Mouse (Mus musculus) liver, embryonic 13.5 days (tissue): ENCODE measurements around the gene Ube2j1. TPM values are rescaled to one million over a fixed set of nuclear protein-coding genes. Genes with fewer than 3 reads are reported as not detected.

Source experiments
- ATAC-seq: fragments of 200-750 bp; cut with Nextera tagmentation; 2 replicates; pipeline ENCODE4 v1.8.0; 2017; ENCODE audit warnings: low read depth, mild to moderate bottlenecking, moderate number of reproducible peaks, moderate library complexity
- DNase-seq: peaks from one replicate; pipeline ENCODE4 v3.0.0; 2022
- H3K27ac ChIP-seq: fragments of 300-500 bp; sonication (generic); 2 replicates; pipeline ENCODE4 v1.5.1; 2015; ENCODE audit warnings: moderate library complexity, mild to moderate bottlenecking, inconsistent platforms
- H3K27me3 ChIP-seq: fragments of 300-500 bp; sonication (generic); 2 replicates; pipeline ENCODE4 v1.6.1; 2015; ENCODE audit warnings: mild to moderate bottlenecking, inconsistent platforms
- H3K36me3 ChIP-seq: fragments of 300-500 bp; sonication (generic); 2 replicates; pipeline ENCODE4 v1.6.1; 2015; ENCODE audit warnings: mild to moderate bottlenecking, inconsistent platforms
- H3K4me1 ChIP-seq: fragments of 300-500 bp; sonication (generic); replicated peaks from 2 replicates; pipeline ENCODE4 v1.6.1; 2015; ENCODE audit warnings: inconsistent platforms
- H3K4me2 ChIP-seq: fragments of 300-500 bp; sonication (generic); 2 replicates; pipeline ENCODE4 v1.6.1; 2015; ENCODE audit warnings: inconsistent platforms, mild to moderate bottlenecking, moderate library complexity
- H3K4me3 ChIP-seq: fragments of 300-500 bp; sonication (generic); replicated peaks from 2 replicates; pipeline ENCODE4 v1.5.1; 2015; ENCODE audit warnings: mild to moderate bottlenecking, inconsistent platforms
- H3K9ac ChIP-seq: fragments of 300-500 bp; sonication (generic); 2 replicates; pipeline ENCODE4 v1.6.1; 2015; ENCODE audit warnings: mild to moderate bottlenecking, inconsistent platforms
- H3K9me3 ChIP-seq: fragments of 300-500 bp; sonication (generic); replicated peaks from 2 replicates; pipeline ENCODE4 v1.6.1; 2016; ENCODE audit warnings: inconsistent platforms
- WGBS: fragments of 180-500 bp; shearing (Covaris S2); methylation state at CpG from one replicate; pipeline ENCODE4 v1.1.7; 2015; ENCODE audit not compliant: insufficient replicate concordance; 5-methylcytosine and 5-hydroxymethylcytosine counted together
- polyA plus RNA-seq: library from polyadenylated mRNA; unstranded; fragments of >200 nt; fragmentation: Nextera tagmentation; extraction: Ambion mirVana; gene quantifications from 2 replicates; pipeline ENCODE4 v1.2.1, GENCODE M21; 2015

The Ube2j1 gene
- polyA plus RNA-seq, 1 experiment from 2014 or later = 32.7 TPM

DNA sequence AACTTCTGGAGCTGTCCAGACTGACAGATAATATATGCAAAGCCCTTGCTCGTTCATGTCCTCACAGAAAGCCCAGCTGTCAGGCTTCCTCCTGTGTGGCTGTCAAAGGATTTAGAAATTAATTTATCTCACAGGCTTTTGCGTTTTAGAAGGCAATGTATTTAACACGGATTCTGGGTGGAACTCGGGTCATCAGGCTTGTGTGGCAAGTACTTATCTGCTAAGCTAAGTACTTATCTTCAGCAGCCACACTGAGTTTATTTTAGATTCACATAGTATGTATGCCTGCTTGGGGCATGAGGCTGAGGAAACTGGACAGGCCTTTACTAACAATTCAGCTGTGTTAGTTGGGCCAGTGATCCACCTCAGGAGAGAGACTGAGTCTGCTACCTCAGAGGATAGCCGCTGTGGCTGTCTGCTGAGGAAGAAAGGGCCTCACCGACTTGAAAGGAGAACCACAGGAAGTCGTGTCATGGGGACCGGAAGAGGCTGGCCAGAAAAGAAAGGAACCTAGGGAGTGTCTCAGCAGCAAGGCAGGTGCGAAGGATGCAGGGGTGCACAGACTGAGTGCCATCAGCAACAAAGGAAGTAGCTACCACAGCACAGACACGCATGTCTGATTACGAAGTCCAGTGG is 41.4 kb downstream of the Ube2j1 start:
- peaks cover 17% of the 10 kb centered on the region for H3K4me1 ChIP-seq
- H3K4me3 ChIP-seq = no peak overlapping the region
- 14% methylated on average over 11 of the region's 11 CpGs for WGBS
- H3K27ac ChIP-seq = no peak overlapping the region; the same call in 1 of the 2 replicates
- no peaks in the 10 kb centered on the region for H3K36me3 ChIP-seq
- H3K9ac ChIP-seq = no peak overlapping the region
- H3K9me3 ChIP-seq = no peaks in the 10 kb centered on the region
- H3K27me3 ChIP-seq = no peaks in the 10 kb centered on the region
- H3K4me2 ChIP-seq = peak overlapping the region; percentile 38
- peak; percentile 20 for DNase-seq
- ATAC-seq = peak; percentile 72

DNA sequence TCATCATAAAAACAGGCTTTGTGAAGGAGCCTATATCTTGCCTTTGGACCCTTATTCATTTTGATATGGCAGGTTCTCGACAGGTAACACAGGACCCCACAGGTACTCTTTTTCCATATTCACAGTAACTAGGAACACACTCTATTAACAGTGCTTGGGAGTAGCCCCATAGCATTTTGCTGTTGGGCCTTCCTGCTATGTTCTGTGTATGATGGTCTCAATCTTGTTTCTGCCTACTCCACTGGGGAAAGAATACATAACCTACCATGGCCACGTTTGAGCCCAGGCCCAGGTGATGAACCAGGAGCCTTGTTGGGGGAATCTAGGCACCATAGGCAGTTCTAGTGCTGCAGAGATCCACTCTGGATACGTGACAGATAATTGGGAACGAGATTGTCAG is 43.2 kb downstream of the Ube2j1 start:
- WGBS = 64% methylated on average over 4 of the region's 4 CpGs
- Histone ChIP-seq H3K4me1 (peaks cover 17% of the 10 kb centered on the region), H3K36me3 (no peaks in the 10 kb centered on the region), H3K9me3 (no peaks in the 10 kb centered on the region), H3K27ac (no peak overlapping the region), H3K4me3 (no peak overlapping the region), H3K4me2 (no peak overlapping the region), H3K9ac (no peak overlapping the region), H3K27me3 (no peaks in the 10 kb centered on the region)
- ATAC-seq = no peak
- no peak for DNase-seq

DNA sequence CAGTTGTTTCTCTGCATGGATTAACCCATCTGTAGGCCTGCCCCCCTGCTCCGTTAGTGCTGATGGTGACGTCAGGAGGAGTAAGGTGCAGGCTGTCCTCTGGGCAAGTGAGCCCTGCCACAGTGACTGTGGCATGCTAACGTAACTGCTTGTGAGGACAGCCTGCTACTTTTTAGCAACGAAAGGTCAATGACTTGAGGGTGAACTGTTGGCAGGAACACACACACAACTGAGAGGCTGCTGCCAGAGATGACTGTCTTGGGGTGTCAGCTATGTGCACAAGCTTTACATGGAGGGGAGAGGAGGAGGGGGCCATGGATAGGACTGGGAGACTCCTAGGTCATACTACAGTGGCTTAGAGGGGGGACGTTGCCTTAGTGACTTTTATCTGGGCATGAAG is 43.6 kb downstream of the Ube2j1 start:
- H3K27ac ChIP-seq = no peak overlapping the region
- DNase-seq = no peak
- no peak overlapping the region for H3K4me2 ChIP-seq
- no peaks in the 10 kb centered on the region for H3K27me3 ChIP-seq
- H3K4me3 ChIP-seq = no peak overlapping the region
- H3K4me1 ChIP-seq = peaks cover 17% of the 10 kb centered on the region
- H3K9ac ChIP-seq = no peak overlapping the region
- no peaks in the 10 kb centered on the region for H3K9me3 ChIP-seq
- WGBS = 62% methylated on average over 5 of the region's 5 CpGs
- no peaks in the 10 kb centered on the region for H3K36me3 ChIP-seq
- ATAC-seq = no peak

DNA sequence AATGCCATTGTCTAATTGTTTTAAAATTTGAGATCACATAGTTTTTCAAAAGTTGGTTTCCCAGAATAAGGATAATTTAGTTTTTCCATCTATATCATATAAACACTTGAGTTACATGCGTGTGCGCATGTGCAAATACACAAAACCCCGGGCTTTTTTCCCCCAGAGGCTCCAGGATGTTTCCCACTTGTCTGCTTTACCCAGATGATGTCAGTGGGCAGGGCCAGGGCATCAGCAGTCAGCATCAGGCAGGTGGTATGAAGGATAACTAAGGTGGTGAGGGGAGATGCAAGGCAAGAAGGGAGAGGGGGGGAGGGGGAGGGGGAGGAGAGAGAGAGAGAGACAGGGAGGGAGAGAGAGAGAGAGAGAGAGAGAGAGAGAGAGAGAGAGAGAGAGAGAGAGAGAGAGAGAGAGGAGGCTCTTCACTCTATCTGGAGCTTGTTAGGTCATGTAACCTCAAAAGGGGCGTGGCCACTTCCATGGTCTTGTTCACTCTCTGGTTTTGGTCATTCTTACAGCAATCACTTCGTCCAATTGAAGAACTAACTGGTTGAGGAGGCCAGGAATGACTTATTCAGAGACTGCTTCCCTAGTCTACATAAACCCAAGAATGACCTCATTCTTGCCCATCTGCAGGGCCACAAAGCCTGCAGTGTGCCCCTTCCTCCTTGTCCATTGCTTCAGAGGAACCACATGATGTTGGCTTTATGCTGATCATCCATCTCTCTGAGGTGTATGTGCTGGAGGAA is 44.7 kb downstream of the Ube2j1 start:
- ATAC-seq (no peak), DNase-seq (no peak)
- Histone ChIP-seq H3K36me3 (no peaks in the 10 kb centered on the region), H3K4me2 (no peak overlapping the region), H3K27ac (no peak overlapping the region), H3K9ac (no peak overlapping the region), H3K4me3 (no peak overlapping the region), H3K4me1 (peaks cover 17% of the 10 kb centered on the region), H3K27me3 (no peaks in the 10 kb centered on the region), H3K9me3 (no peaks in the 10 kb centered on the region)
- 59% methylated on average over 5 of the region's 5 CpGs for WGBS

DNA sequence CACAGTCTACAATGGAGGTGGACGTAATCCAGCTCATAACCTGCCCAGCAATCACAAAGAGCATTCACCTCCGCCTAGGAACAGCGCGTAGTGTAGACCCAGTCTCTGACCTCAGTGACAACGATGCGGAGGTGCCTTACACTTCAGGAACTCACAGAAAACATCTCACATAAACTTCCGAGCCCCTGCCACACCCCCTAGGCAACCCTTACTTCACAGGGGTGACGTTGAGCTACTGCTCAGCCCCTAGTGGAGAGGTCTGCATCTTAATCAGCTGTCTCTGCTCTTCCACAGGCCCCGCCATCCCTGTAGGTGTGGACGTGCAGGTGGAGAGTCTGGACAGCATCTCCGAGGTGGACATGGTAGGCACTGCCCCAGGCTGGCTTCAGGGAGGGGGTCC is 45.9 kb downstream of the Ube2j1 start:
- DNase-seq = no peak
- no peaks in the 10 kb centered on the region for H3K36me3 ChIP-seq
- ATAC-seq = no peak
- H3K27ac ChIP-seq = no peak overlapping the region
- 64% methylated on average over 11 of the region's 11 CpGs for WGBS
- no peak overlapping the region for H3K4me3 ChIP-seq
- H3K4me2 ChIP-seq = no peak overlapping the region
- no peaks in the 10 kb centered on the region for H3K9me3 ChIP-seq
- no peak overlapping the region for H3K9ac ChIP-seq
- no peaks in the 10 kb centered on the region for H3K27me3 ChIP-seq
- peaks cover 12% of the 10 kb centered on the region for H3K4me1 ChIP-seq

DNA sequence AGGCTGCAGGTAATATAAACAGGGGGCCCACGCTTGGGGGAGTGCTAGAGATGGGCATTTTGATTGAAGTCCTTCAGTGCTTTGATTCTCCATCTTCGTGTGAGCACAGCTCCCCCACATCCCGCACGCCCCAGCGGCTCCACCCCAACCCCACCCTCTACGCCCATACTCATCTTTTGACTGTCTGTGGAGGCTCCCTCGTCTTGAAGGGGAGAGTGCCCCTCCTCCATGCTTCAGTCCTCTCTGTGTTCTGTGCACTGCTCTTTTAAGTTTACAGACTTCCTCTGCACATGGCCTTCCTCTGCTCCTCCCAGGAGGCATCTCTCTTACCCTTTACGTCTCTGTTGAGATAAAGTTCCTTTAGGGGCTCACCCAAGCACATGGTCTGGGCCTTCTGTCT is 46.5 kb downstream of the Ube2j1 start:
- Histone ChIP-seq H3K4me1 (peaks cover 6% of the 10 kb centered on the region), H3K4me2 (no peak overlapping the region), H3K27me3 (no peaks in the 10 kb centered on the region), H3K36me3 (no peaks in the 10 kb centered on the region), H3K9ac (no peak overlapping the region), H3K27ac (no peak overlapping the region), H3K9me3 (no peaks in the 10 kb centered on the region), H3K4me3 (no peak overlapping the region)
- ATAC-seq = no peak
- DNase-seq = no peak
- 47% methylated on average over 8 of the region's 8 CpGs for WGBS

DNA sequence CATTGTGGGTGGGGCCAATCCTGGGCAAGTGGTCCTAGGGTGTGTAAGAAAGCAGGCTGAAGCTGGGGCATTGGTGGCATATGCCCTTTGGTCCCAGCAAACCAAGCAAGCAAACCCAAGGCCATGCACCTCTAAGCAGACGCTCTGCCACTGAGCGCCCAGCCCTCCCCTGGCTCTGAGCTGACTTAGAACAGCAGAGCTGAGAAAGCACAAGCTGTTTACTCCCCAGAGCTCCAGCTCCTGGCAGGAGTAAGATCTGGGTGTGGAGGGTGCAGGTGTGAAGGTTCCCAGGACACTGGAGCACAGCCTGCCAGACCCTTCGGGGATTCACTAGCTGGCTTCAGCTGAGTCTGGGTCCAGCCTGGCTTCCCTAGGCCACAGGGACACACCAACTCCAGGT is 47.3 kb downstream of the Ube2j1 start:
- Histone ChIP-seq H3K4me2 (no peak overlapping the region), H3K27ac (no peak overlapping the region), H3K36me3 (no peaks in the 10 kb centered on the region), H3K4me1 (no peaks in the 10 kb centered on the region), H3K4me3 (no peak overlapping the region), H3K9ac (no peak overlapping the region), H3K27me3 (no peaks in the 10 kb centered on the region), H3K9me3 (no peaks in the 10 kb centered on the region)
- WGBS = 67% methylated on average over 3 of the region's 3 CpGs
- DNase-seq (no peak), ATAC-seq (no peak)

DNA sequence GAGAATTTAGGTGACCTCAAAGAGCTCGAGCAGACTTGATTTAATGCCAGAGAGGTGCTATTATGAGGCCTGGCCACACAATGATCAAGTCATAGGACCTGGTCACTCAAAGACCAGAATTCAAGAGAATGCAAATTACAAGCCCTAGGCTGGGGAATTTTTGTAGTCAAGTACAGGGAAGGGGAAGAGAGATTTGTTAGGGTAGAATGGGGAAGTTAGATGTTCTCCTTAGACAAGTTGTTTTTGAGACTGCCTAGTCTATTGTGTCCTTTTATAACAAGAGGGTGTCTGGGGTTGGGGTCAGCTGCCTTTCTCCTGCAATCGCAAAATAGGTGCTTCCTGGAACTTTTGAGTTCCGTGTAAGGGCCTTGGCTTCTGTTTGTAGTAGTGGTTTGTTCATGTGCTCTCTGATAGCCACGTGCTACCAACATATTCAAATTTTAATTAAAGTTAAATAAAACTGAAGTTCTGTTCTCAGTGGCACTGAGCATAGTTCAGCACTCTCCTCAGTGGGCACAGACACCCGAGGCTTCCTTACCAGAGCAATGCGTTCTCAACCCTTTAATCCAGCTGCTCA is 68.0 kb downstream of the Ube2j1 start:
- H3K9me3 ChIP-seq = no peaks in the 10 kb centered on the region
- H3K27me3 ChIP-seq = no peaks in the 10 kb centered on the region
- ATAC-seq = no peak
- DNase-seq = no peak
- no peak overlapping the region for H3K27ac ChIP-seq
- 42% methylated on average over 6 of the region's 6 CpGs for WGBS
- H3K9ac ChIP-seq = no peak overlapping the region
- H3K4me2 ChIP-seq = no peak overlapping the region
- no peaks in the 10 kb centered on the region for H3K36me3 ChIP-seq
- no peak overlapping the region for H3K4me3 ChIP-seq
- H3K4me1 ChIP-seq = no peaks in the 10 kb centered on the region

Other genes starting within 250 kb of the Ube2j1 start
- gene Lyrm2, start 231.2 kb upstream of the Ube2j1 start, polyA plus RNA-seq = 37.6 and 39.3 TPM in 2 replicates
- gene Ankrd6, start 80.6 kb upstream of the Ube2j1 start, polyA plus RNA-seq = 0.67 and 0.89 TPM in 2 replicates
- 3.6 and 5.6 TPM in 2 replicates for gene Rragd, start 48.4 kb upstream of the Ube2j1 start, polyA plus RNA-seq
- gene Gabrr2, start 31.6 kb downstream of the Ube2j1 start, polyA plus RNA-seq = not detected in 2 replicates
- not detected in 2 replicates for gene Gabrr1, start 101.1 kb downstream of the Ube2j1 start, polyA plus RNA-seq
- 0.23 and 0.24 TPM in 2 replicates for gene Pm20d2, start 158.3 kb downstream of the Ube2j1 start, polyA plus RNA-seq
- gene Srsf12, start 177.6 kb downstream of the Ube2j1 start, polyA plus RNA-seq = 0.31 and 0.37 TPM in 2 replicates